Mouse (Mus musculus): ENCODE measurements at regions not wholly inside any gene's neighbourhood (a gene's known extent, or its start where the extent isn't known, plus 50 kb on each side); places are given as distances from the start of the nearest gene placed in this dataset.
A peak's percentile ranks its signal among the peaks of the same experiment; 100 is the strongest.

DNA sequence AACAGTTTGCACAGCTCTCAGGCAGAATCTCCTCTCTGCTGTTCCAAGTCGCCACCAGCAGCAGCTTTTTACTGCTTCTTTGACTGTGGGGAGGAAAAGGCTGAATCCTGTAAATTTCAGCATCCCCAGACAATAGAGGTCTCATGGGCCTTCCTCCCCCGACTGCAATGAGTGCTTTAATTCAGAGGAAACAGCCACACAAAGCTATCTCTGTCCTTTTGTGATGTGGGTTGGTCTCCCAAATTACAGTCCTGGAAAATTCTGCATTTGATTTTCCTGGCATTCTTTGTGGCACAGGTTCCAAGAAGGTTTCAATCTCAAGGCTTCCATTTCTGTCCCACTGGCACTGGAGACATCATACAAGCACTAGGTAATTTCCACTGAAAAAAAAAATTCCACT, 152.6 kb upstream of the Nmur2 start:
- no peak overlapping the region for H3K4me2 ChIP-seq (ENCODE audit: low read depth, low read length)
- no peaks in the 10 kb centered on the region for H3K36me3 ChIP-seq (replicated peaks; ENCODE audit: control insufficient read depth, insufficient read depth, low read depth, low read length)
- ATAC-seq (replicated peaks; ENCODE audit: insufficient number of reproducible peaks, low FRiP score, low TSS enrichment, low read depth) (no peak), DNase-seq (ENCODE audit: low spot score) (no peak)
- H3K4me1 ChIP-seq (ENCODE audit: control insufficient read depth, insufficient read depth, low read length), result no peaks in the 10 kb centered on the region
- no peak overlapping the region for H3K9ac ChIP-seq (replicated peaks; ENCODE audit: low read length)
- no peak overlapping the region for H3K27ac ChIP-seq (replicated peaks; ENCODE audit: low read depth, low read length)
- WGBS, result 30% methylated on average over 2 of the region's 2 CpGs
- no peaks in the 10 kb centered on the region for H3K9me3 ChIP-seq (replicated peaks; ENCODE audit: control insufficient read depth, low read length)
- no peak overlapping the region for H3K4me3 ChIP-seq (ENCODE audit: low read depth, low read length)
- no peaks in the 10 kb centered on the region for H3K27me3 ChIP-seq (ENCODE audit: control insufficient read depth, insufficient read depth, low read length)

- WGBS, result 83% methylated on average over 1 of the region's 1 CpGs
- no peak for ATAC-seq (replicated peaks; ENCODE audit: insufficient number of reproducible peaks, low FRiP score, low TSS enrichment, low read depth)
- no peak overlapping the region for H3K9ac ChIP-seq (replicated peaks; ENCODE audit: low read length)
Observed at GRCm38 (mm10) chr11:56173895-56174294, 133.1 kb upstream of the Nmur2 start.

GRCm38 (mm10) chr11:56173246-56173645, 132.4 kb upstream of the Nmur2 start:
- H3K9ac ChIP-seq (replicated peaks; ENCODE audit: low read length), result no peak overlapping the region
- H3K27me3 ChIP-seq (ENCODE audit: control insufficient read depth, insufficient read depth, low read length), result no peaks in the 10 kb centered on the region
- H3K4me1 ChIP-seq (ENCODE audit: control insufficient read depth, insufficient read depth, low read length), result no peaks in the 10 kb centered on the region
- DNase-seq (ENCODE audit: low spot score) (no peak), ATAC-seq (replicated peaks; ENCODE audit: insufficient number of reproducible peaks, low FRiP score, low TSS enrichment, low read depth) (no peak)
- H3K9me3 ChIP-seq (replicated peaks; ENCODE audit: control insufficient read depth, low read length), result no peaks in the 10 kb centered on the region
- H3K27ac ChIP-seq (replicated peaks; ENCODE audit: low read depth, low read length), result no peak overlapping the region
- H3K4me2 ChIP-seq (ENCODE audit: low read depth, low read length), result no peak overlapping the region
- 78% methylated on average over 3 of the region's 3 CpGs for WGBS
- no peaks in the 10 kb centered on the region for H3K36me3 ChIP-seq (replicated peaks; ENCODE audit: control insufficient read depth, insufficient read depth, low read depth, low read length)
- H3K4me3 ChIP-seq (ENCODE audit: low read depth, low read length), result no peak overlapping the region

More at GRCm38 (mm10) chr11:56173895-56174294, 133.1 kb upstream of the Nmur2 start:
- no peaks in the 10 kb centered on the region for H3K27me3 ChIP-seq (ENCODE audit: control insufficient read depth, insufficient read depth, low read length)
- H3K4me2 ChIP-seq (ENCODE audit: low read depth, low read length), result no peak overlapping the region
- H3K27ac ChIP-seq (replicated peaks; ENCODE audit: low read depth, low read length), result no peak overlapping the region
- H3K4me3 ChIP-seq (ENCODE audit: low read depth, low read length), result no peak overlapping the region
- DNase-seq (ENCODE audit: low spot score), result no peak
- no peaks in the 10 kb centered on the region for H3K9me3 ChIP-seq (replicated peaks; ENCODE audit: control insufficient read depth, low read length)
- H3K36me3 ChIP-seq (replicated peaks; ENCODE audit: control insufficient read depth, insufficient read depth, low read depth, low read length), result no peaks in the 10 kb centered on the region
- no peaks in the 10 kb centered on the region for H3K4me1 ChIP-seq (ENCODE audit: control insufficient read depth, insufficient read depth, low read length)

- Histone ChIP-seq H3K27ac (replicated peaks; ENCODE audit: low read depth, low read length) (no peak overlapping the region), H3K4me2 (ENCODE audit: low read depth, low read length) (no peak overlapping the region), H3K9ac (replicated peaks; ENCODE audit: low read length) (no peak overlapping the region), H3K4me3 (ENCODE audit: low read depth, low read length) (no peak overlapping the region), H3K36me3 (replicated peaks; ENCODE audit: control insufficient read depth, insufficient read depth, low read depth, low read length) (no peaks in the 10 kb centered on the region), H3K27me3 (ENCODE audit: control insufficient read depth, insufficient read depth, low read length) (no peaks in the 10 kb centered on the region), H3K9me3 (replicated peaks; ENCODE audit: control insufficient read depth, low read length) (no peaks in the 10 kb centered on the region), H3K4me1 (ENCODE audit: control insufficient read depth, insufficient read depth, low read length) (no peaks in the 10 kb centered on the region)
- ATAC-seq (replicated peaks; ENCODE audit: insufficient number of reproducible peaks, low FRiP score, low TSS enrichment, low read depth), result no peak
- no peak for DNase-seq (ENCODE audit: low spot score)
- WGBS, result 80% methylated on average over 9 of the region's 9 CpGs
Observed at GRCm38 (mm10) chr11:56169576-56169975, 128.8 kb upstream of the Nmur2 start.

GRCm38 (mm10) chr11:56166849-56167248, 126.0 kb upstream of the Nmur2 start:
- Histone ChIP-seq H3K4me2 (ENCODE audit: low read depth, low read length) (no peak overlapping the region), H3K36me3 (replicated peaks; ENCODE audit: control insufficient read depth, insufficient read depth, low read depth, low read length) (no peaks in the 10 kb centered on the region), H3K4me3 (ENCODE audit: low read depth, low read length) (no peak overlapping the region), H3K27me3 (ENCODE audit: control insufficient read depth, insufficient read depth, low read length) (no peaks in the 10 kb centered on the region), H3K9me3 (replicated peaks; ENCODE audit: control insufficient read depth, low read length) (no peaks in the 10 kb centered on the region), H3K27ac (replicated peaks; ENCODE audit: low read depth, low read length) (no peak overlapping the region), H3K9ac (replicated peaks; ENCODE audit: low read length) (no peak overlapping the region), H3K4me1 (ENCODE audit: control insufficient read depth, insufficient read depth, low read length) (no peaks in the 10 kb centered on the region)
- 59% methylated on average over 2 of the region's 2 CpGs for WGBS
- ATAC-seq (replicated peaks; ENCODE audit: insufficient number of reproducible peaks, low FRiP score, low TSS enrichment, low read depth) (no peak), DNase-seq (ENCODE audit: low spot score) (no peak)

- DNase-seq (ENCODE audit: low spot score) (no peak), ATAC-seq (replicated peaks; ENCODE audit: insufficient number of reproducible peaks, low FRiP score, low TSS enrichment, low read depth) (no peak)
- H3K27me3 ChIP-seq (ENCODE audit: control insufficient read depth, insufficient read depth, low read length), result no peaks in the 10 kb centered on the region
- no peak overlapping the region for H3K27ac ChIP-seq (replicated peaks; ENCODE audit: low read depth, low read length)
- no peak overlapping the region for H3K4me2 ChIP-seq (ENCODE audit: low read depth, low read length)
- no peaks in the 10 kb centered on the region for H3K4me1 ChIP-seq (ENCODE audit: control insufficient read depth, insufficient read depth, low read length)
- H3K4me3 ChIP-seq (ENCODE audit: low read depth, low read length), result no peak overlapping the region
- H3K9ac ChIP-seq (replicated peaks; ENCODE audit: low read length), result no peak overlapping the region
- H3K36me3 ChIP-seq (replicated peaks; ENCODE audit: control insufficient read depth, insufficient read depth, low read depth, low read length), result no peaks in the 10 kb centered on the region
- H3K9me3 ChIP-seq (replicated peaks; ENCODE audit: control insufficient read depth, low read length), result no peaks in the 10 kb centered on the region
- 90% methylated on average over 5 of the region's 5 CpGs for WGBS
Observed at GRCm38 (mm10) chr11:56165759-56166158, 124.9 kb upstream of the Nmur2 start.

- DNase-seq (ENCODE audit: low spot score), result no peak
Observed at GRCm38 (mm10) chr11:56160286-56160685, 119.5 kb upstream of the Nmur2 start.

DNA sequence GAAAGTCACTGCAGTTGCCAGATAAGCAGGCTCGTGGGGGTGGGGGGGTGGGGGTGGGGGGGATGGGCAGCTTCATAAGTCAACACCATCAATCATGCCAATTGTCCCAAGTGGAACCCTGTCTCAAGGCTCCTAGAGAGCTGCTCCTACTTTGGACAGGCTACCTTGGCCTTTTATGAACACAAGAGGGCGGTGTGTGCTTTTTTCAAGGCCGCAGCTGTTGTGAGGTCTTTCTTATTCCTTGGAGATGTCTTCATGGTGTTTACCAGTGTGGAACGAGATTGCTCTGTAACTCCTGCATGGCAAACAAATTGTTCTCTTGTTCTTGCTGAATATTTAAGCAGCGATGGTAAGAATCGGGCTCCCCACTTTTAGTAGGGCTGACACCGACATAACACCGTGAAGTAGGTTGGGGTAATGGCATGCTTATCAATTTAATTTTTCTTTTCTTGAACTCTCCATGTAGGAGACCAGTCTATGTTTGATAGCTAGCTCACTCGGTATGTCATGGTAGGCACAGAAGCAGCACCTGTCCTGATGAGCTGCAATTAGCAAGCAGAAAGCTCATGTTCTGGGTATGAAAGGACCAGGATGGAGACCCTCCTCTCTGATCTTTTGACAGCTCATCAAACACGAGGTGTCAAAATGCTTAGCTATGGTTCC, 118.7 kb upstream of the Nmur2 start:
- Histone ChIP-seq H3K9me3 (replicated peaks; ENCODE audit: control insufficient read depth, low read length) (no peaks in the 10 kb centered on the region), H3K4me2 (ENCODE audit: low read depth, low read length) (no peak overlapping the region), H3K36me3 (replicated peaks; ENCODE audit: control insufficient read depth, insufficient read depth, low read depth, low read length) (no peaks in the 10 kb centered on the region), H3K4me3 (ENCODE audit: low read depth, low read length) (no peak overlapping the region), H3K27me3 (ENCODE audit: control insufficient read depth, insufficient read depth, low read length) (no peaks in the 10 kb centered on the region), H3K27ac (replicated peaks; ENCODE audit: low read depth, low read length) (no peak overlapping the region), H3K9ac (replicated peaks; ENCODE audit: low read length) (no peak overlapping the region), H3K4me1 (ENCODE audit: control insufficient read depth, insufficient read depth, low read length) (no peaks in the 10 kb centered on the region)
- WGBS, result 47% methylated on average over 10 of the region's 10 CpGs
- ATAC-seq (replicated peaks; ENCODE audit: insufficient number of reproducible peaks, low FRiP score, low TSS enrichment, low read depth) (0 out of 2 replicates have a peak, but pooled peaks have one; percentile 56), DNase-seq (ENCODE audit: low spot score) (peak; percentile 72)

More at GRCm38 (mm10) chr11:56160286-56160685, 119.5 kb upstream of the Nmur2 start:
- Histone ChIP-seq H3K9ac (replicated peaks; ENCODE audit: low read length) (no peak overlapping the region), H3K27ac (replicated peaks; ENCODE audit: low read depth, low read length) (no peak overlapping the region), H3K27me3 (ENCODE audit: control insufficient read depth, insufficient read depth, low read length) (no peaks in the 10 kb centered on the region), H3K4me3 (ENCODE audit: low read depth, low read length) (no peak overlapping the region), H3K4me2 (ENCODE audit: low read depth, low read length) (no peak overlapping the region), H3K9me3 (replicated peaks; ENCODE audit: control insufficient read depth, low read length) (no peaks in the 10 kb centered on the region), H3K4me1 (ENCODE audit: control insufficient read depth, insufficient read depth, low read length) (no peaks in the 10 kb centered on the region), H3K36me3 (replicated peaks; ENCODE audit: control insufficient read depth, insufficient read depth, low read depth, low read length) (no peaks in the 10 kb centered on the region)
- WGBS, result 59% methylated on average over 2 of the region's 2 CpGs
- no peak for ATAC-seq (replicated peaks; ENCODE audit: insufficient number of reproducible peaks, low FRiP score, low TSS enrichment, low read depth)
